Mouse (Mus musculus): Measurements from ENCODE around the gene Mcm10. TPM values are rescaled to one million over a fixed set of nuclear protein-coding genes. Genes with fewer than 3 reads are reported as not detected.
A peak's percentile ranks its signal among the peaks of the same experiment; 100 is the strongest.

The Mcm10 gene
- total and polyA plus RNA-seq, 3 experiments = 72.6 to 104 (median 73.6) TPM

GRCm38 (mm10) chr2:4988826-4989424, 23.7 kb downstream of the Mcm10 start:
- DNase-seq (ENCODE audit: extremely low read depth) = no peak
- Histone ChIP-seq H3K36me3 (replicated peaks in 1 of 2; ENCODE audit: control insufficient read depth in 1 of 2, insufficient read depth in 1 of 2, low read length in 1 of 2) (peaks cover 36 to 57% of the 10 kb centered on the region in 2 experiments), H3K4me3 (replicated peaks in 1 of 3; ENCODE audit: low read depth in 2 of 3, low read length in 2 of 3, poor library complexity in 1 of 3) (no peak overlapping the region), H3K4me2 (ENCODE audit: insufficient read depth, low read depth, poor library complexity, severe bottlenecking) (no peak overlapping the region), H3K27me3 (replicated peaks) (no peaks in the 10 kb centered on the region), H3K4me1 (ENCODE audit: control insufficient read depth in 1 of 2, insufficient read depth in 2 of 2) (peaks cover 0 to 11% of the 10 kb centered on the region in 2 experiments; a peak in 2 of 4 replicates), H3K79me2 (replicated peaks; ENCODE audit: control insufficient read depth, extremely low read depth, insufficient read depth, poor library complexity, severe bottlenecking) (no peaks in the 10 kb centered on the region), H3K9ac (ENCODE audit: insufficient read depth, low read depth) (no peak overlapping the region), H3K9me3 (replicated peaks; ENCODE audit: low read length) (no peaks in the 10 kb centered on the region), H3K27ac (ENCODE audit: insufficient read depth, low read depth) (no peak overlapping the region)
- peak; percentile 32 for TF ChIP-seq SMC3 (IDR thresholded peaks at IDR 0.05; ENCODE audit: low read depth, low read length)
- peak; percentile 90 for TF ChIP-seq ZNF384 (IDR thresholded peaks at IDR 0.05; ENCODE audit: low read depth, low read length)
- no peak for TF ChIP-seq ETS1 (conservative IDR thresholded peaks at IDR 0.05; ENCODE audit: low read depth, low read length)
- peak; percentile 54 for TF ChIP-seq RAD21 (IDR thresholded peaks at IDR 0.05; ENCODE audit: low read depth, low read length)
- TF ChIP-seq IRF4 (IDR thresholded peaks at IDR 0.05; ENCODE audit: low read depth, low read length) = no peak
- TF ChIP-seq CTCF (conservative IDR thresholded peaks at IDR 0.05 in 1 of 2, IDR thresholded peaks at IDR 0.05 in 1 of 2; ENCODE audit: low read depth in 2 of 2, low read length in 2 of 2) = peak in 1 of 2 experiments; percentile 58; a peak in 2 of 4 replicates
- in situ Hi-C loops (cut with MboI; ENCODE audit: low pct_ligation_motif_present, low pct_unique_long_range_greater_than_20kb, low sequenced_read_pairs) (no loop called here), dilution Hi-C loops (cut with MboI; ENCODE audit: extremely low pct_ligation_motif_present, extremely low pct_unique_long_range_greater_than_20kb, low sequenced_read_pairs) (no loop called here)

DNA sequence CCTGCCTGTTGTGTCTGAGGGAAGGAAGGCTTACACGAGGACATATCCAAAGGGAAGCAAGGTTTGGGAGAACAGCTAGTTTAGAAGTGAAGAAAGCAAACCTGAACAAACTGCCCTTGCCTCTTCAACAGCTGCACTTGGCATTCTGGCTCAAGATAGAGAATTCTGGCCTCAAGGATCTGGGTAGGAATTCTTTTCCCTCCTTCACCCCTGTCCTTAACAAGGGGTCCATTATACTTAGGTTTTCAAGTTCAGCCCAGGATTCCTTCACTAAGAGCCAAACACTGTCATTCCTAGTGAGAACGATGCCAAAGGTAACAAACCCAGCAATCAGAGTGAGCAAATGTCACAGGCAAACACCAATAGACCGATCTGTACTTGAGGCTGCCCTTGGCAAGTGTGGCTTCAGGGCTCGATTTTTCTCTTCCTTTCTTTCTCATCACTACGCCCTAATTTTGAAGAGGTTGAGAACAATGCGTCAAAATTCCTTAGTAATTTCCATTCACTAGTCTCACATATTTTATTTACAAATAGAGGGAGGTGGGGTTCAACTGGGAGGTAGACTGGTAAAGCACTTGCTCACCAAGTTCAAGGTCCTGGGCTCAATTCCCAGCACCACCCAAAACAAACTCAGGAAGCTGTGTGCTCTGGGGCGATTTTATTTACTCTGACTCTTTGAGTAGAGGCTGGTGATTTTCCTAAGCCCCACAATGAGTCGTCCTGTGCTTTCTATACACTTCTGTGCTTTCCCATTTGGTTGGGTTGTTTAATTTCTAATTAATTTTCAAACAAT, 25.0 kb downstream of the Mcm10 start:
- Histone ChIP-seq H3K4me1 (ENCODE audit: control insufficient read depth in 1 of 2, insufficient read depth in 2 of 2) (peaks cover 0 to 16% of the 10 kb centered on the region in 2 experiments; a peak in 2 of 4 replicates), H3K79me2 (replicated peaks; ENCODE audit: control insufficient read depth, extremely low read depth, insufficient read depth, poor library complexity, severe bottlenecking) (no peaks in the 10 kb centered on the region), H3K27ac (ENCODE audit: insufficient read depth, low read depth) (no peak overlapping the region), H3K9me3 (replicated peaks; ENCODE audit: low read length) (no peaks in the 10 kb centered on the region), H3K9ac (ENCODE audit: insufficient read depth, low read depth) (no peak overlapping the region), H3K4me3 (replicated peaks in 1 of 3; ENCODE audit: low read depth in 2 of 3, low read length in 2 of 3, poor library complexity in 1 of 3) (no peak overlapping the region), H3K27me3 (replicated peaks) (no peaks in the 10 kb centered on the region), H3K36me3 (replicated peaks in 1 of 2; ENCODE audit: control insufficient read depth in 1 of 2, insufficient read depth in 1 of 2, low read length in 1 of 2) (peaks cover 26 to 44% of the 10 kb centered on the region in 2 experiments), H3K4me2 (ENCODE audit: insufficient read depth, low read depth, poor library complexity, severe bottlenecking) (no peak overlapping the region)
- TF ChIP-seq RAD21 (IDR thresholded peaks at IDR 0.05; ENCODE audit: low read depth, low read length) (no peak), JUND (conservative IDR thresholded peaks at IDR 0.05; ENCODE audit: low read depth, low read length) (no peak), RCOR1 (conservative IDR thresholded peaks at IDR 0.05; ENCODE audit: low read depth, low read length) (no peak), EP300 (IDR thresholded peaks at IDR 0.05; ENCODE audit: low read length) (no peak), NELFE (IDR thresholded peaks at IDR 0.05; ENCODE audit: low read depth, low read length) (no peak), ZMIZ1 (IDR thresholded peaks at IDR 0.05; ENCODE audit: low read depth, low read length) (no peak), ETS1 (conservative IDR thresholded peaks at IDR 0.05; ENCODE audit: low read depth, low read length) (no peak), JUN (IDR thresholded peaks at IDR 0.05; ENCODE audit: insufficient read depth, low read depth, low read length) (no peak), ELF1 (IDR thresholded peaks at IDR 0.05; ENCODE audit: low read depth, low read length) (no peak), MXI1 (IDR thresholded peaks at IDR 0.05; ENCODE audit: low read depth, low read length) (no peak), ZNF384 (IDR thresholded peaks at IDR 0.05; ENCODE audit: low read depth, low read length) (no peak), MYC (IDR thresholded peaks at IDR 0.05; ENCODE audit: low read depth, low read length) (no peak), UBTF (IDR thresholded peaks at IDR 0.05; ENCODE audit: low read depth, low read length) (no peak), CHD1 (IDR thresholded peaks at IDR 0.05; ENCODE audit: low read depth, low read length) (no peak), HCFC1 (IDR thresholded peaks at IDR 0.05; ENCODE audit: low read depth, low read length) (no peak), CTCF (conservative IDR thresholded peaks at IDR 0.05 in 1 of 2, IDR thresholded peaks at IDR 0.05 in 1 of 2; ENCODE audit: low read depth in 2 of 2, low read length in 2 of 2) (no peak), KAT2A (IDR thresholded peaks at IDR 0.05; ENCODE audit: insufficient replicate concordance, low read length) (no peak), USF2 (conservative IDR thresholded peaks at IDR 0.05; ENCODE audit: low read depth, low read length) (no peak), CHD2 (IDR thresholded peaks at IDR 0.05; ENCODE audit: low read length) (no peak)
- in situ Hi-C loops (cut with MboI; ENCODE audit: low pct_ligation_motif_present, low pct_unique_long_range_greater_than_20kb, low sequenced_read_pairs) = no loop called here
- DNase-seq (ENCODE audit: extremely low read depth) = no peak
- dilution Hi-C loops (cut with MboI; ENCODE audit: extremely low pct_ligation_motif_present, extremely low pct_unique_long_range_greater_than_20kb, low sequenced_read_pairs) = no loop called here
